Mouse (Mus musculus) lung, postnatal 0 days (tissue): ENCODE measurements around the gene Plekha5. TPM values are rescaled to one million over a fixed set of nuclear protein-coding genes. Genes with fewer than 3 reads are reported as not detected.
"Not testable (repeated sequence)": the region's sequence is repeated elsewhere in the genome, so short reads cannot be mapped to it uniquely, and the experiment has no call there.

ENCODE experiments used
- ATAC-seq: fragments of 200-750 bp; cut with Nextera tagmentation; 2 replicates; pipeline ENCODE4 v1.8.0; 2017; ENCODE audit warnings: moderate library complexity
- DNase-seq: peaks from one replicate; pipeline ENCODE4 v3.0.0-alpha.2; 2016; ENCODE audit warnings: low spot score
- H3K27ac ChIP-seq: fragments of 300-500 bp; sonication (generic); 2 replicates; pipeline ENCODE4 v1.5.1; 2014; ENCODE audit warnings: antibody characterized with exemption, mild to moderate bottlenecking, low read length, mixed read lengths
- H3K27me3 ChIP-seq: fragments of 300-500 bp; sonication (generic); replicated peaks from 2 replicates; pipeline ENCODE4 v1.6.1; 2014; ENCODE audit warnings: low read length, mixed read lengths; ENCODE audit not compliant: insufficient read depth
- H3K36me3 ChIP-seq: fragments of 300-500 bp; sonication (generic); 2 replicates; pipeline ENCODE4 v1.6.1; 2014; ENCODE audit warnings: low read length, mixed read lengths; ENCODE audit not compliant: insufficient read depth
- H3K4me1 ChIP-seq: fragments of 300-500 bp; sonication (generic); 2 replicates; pipeline ENCODE4 v1.6.1; 2014; ENCODE audit warnings: antibody characterized with exemption, low read depth, low read length, mixed read lengths; ENCODE audit not compliant: insufficient read depth
- H3K4me2 ChIP-seq: fragments of 300-500 bp; sonication (generic); replicated peaks from 2 replicates; pipeline ENCODE4 v1.6.1; 2014; ENCODE audit warnings: low read depth, mild to moderate bottlenecking, low read length, moderate library complexity, mixed read lengths
- H3K4me3 ChIP-seq: fragments of 300-500 bp; sonication (generic); 2 replicates; pipeline ENCODE4 v1.5.1; 2014; ENCODE audit warnings: low read depth, low read length
- H3K9ac ChIP-seq: fragments of 300-500 bp; sonication (generic); replicated peaks from 2 replicates; pipeline ENCODE4 v1.6.1; 2014; ENCODE audit warnings: low read depth, mild to moderate bottlenecking
- H3K9me3 ChIP-seq: fragments of 300-500 bp; sonication (generic); 2 replicates; pipeline ENCODE4 v1.6.1; 2016; ENCODE audit warnings: low read length, mixed read lengths
- CTCF ChIP-seq: IDR thresholded peaks from 2 replicates; pipeline ENCODE4 v1.5.1; 2016; ENCODE audit warnings: antibody characterized with exemption, mild to moderate bottlenecking
- EP300 ChIP-seq: IDR thresholded peaks from 2 replicates; pipeline ENCODE4 v1.6.1; 2016; ENCODE audit warnings: antibody characterized with exemption, mild to moderate bottlenecking, control low read depth
- WGBS: fragments of 180-500 bp; shearing (Covaris S2); extraction: QIAGEN DNeasy Blood & Tissue Kit; methylation state at CpG from one replicate; pipeline ENCODE4 v1.1.7; 2014; 5-methylcytosine and 5-hydroxymethylcytosine counted together
- polyA plus RNA-seq: library from polyadenylated mRNA; unstranded; fragments of >200 nt; fragmentation: Nextera tagmentation; extraction: Ambion mirVana; gene quantifications from 2 replicates; pipeline ENCODE4 v1.2.1, GENCODE M21; 2015

Gene Plekha5
- polyA plus RNA-seq, 1 experiment from 2014 or later = 22.1 TPM

DNA sequence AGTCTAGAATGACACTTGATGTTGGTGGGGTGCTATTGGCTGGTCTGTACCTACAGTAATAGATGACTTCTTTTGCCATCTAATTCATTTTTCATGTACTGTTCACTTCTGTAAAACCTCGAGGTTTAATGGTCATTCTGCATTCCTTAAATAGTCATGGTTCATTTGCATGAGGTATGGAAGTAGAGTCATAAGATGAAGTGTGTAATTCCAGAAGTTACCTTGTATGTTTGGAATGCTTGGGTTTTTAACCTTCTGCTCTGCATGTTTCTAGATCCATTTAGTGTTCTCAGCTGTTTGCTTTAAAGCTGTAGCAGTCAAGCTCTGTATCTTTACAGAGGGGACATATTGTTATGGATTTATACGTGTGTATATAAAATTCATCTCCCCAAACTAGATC is 144.0 kb downstream of the Plekha5 start:
- Histone ChIP-seq H3K9me3 (no peaks in the 10 kb centered on the region), H3K4me1 (no peaks in the 10 kb centered on the region), H3K27me3 (no peaks in the 10 kb centered on the region), H3K27ac (no peak overlapping the region), H3K36me3 (0 out of 2 replicates have a peak, but pooled peaks cover 4% of the 10 kb centered on the region), H3K9ac (no peak overlapping the region), H3K4me3 (no peak overlapping the region), H3K4me2 (no peak overlapping the region)
- TF ChIP-seq CTCF (no peak), EP300 (peak; percentile 67)
- ATAC-seq (peak; percentile 41; the same call in 1 of the 2 replicates), DNase-seq (peak; percentile 40)
- 56% methylated on average over 2 of the region's 2 CpGs for WGBS

DNA sequence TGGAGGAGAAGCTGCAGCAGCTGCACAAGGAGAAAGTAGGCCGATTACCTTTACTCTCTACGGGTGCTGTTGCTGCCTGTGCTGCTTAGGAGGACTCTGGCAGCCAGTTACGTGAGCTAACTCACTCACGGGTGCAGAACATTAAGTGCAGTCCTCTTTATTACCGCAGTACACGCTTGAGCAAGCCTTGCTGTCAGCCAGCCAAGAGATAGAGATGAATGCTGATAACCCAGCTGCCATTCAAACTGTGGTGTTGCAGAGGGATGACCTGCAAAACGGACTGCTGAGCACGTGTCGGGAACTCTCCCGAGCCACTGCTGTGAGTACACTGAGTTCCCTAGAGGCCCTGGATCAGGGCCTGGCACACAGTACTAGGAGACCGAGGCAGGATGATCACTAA is 146.3 kb downstream of the Plekha5 start:
- WGBS = 48% methylated on average over 11 of the region's 11 CpGs
- Histone ChIP-seq H3K4me1 (no peaks in the 10 kb centered on the region), H3K27me3 (no peaks in the 10 kb centered on the region), H3K9ac (no peak overlapping the region), H3K4me3 (no peak overlapping the region), H3K4me2 (no peak overlapping the region), H3K9me3 (no peaks in the 10 kb centered on the region), H3K27ac (no peak overlapping the region), H3K36me3 (peaks cover 9% of the 10 kb centered on the region; the same call in 1 of the 2 replicates)
- ATAC-seq (peak; percentile 81), DNase-seq (peak; percentile 55)
- TF ChIP-seq EP300 (0 out of 2 replicates have a peak, but pooled peaks have one; percentile 22), CTCF (no peak)

DNA sequence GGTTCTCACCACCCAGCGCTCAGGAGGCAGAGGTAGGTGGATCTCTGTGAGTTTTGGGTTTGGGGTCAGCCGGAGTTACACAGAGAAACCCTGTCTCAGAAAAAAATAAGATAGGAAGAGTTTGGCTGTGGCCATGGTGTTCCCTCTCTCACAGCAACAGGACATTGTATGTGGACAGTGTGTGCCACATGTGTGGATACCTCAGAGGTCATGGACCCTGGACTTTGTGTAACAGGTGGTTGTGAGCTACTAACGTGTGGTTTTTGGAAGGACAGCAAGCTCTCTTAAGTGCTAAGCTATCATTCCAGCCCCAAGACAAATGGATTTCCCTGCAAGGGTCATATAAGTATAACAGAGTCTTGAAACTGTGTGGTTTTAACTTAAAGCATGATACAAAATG is 151.1 kb downstream of the Plekha5 start:
- no peak for ATAC-seq
- WGBS = 88% methylated on average over 3 of the region's 3 CpGs
- H3K9me3 ChIP-seq = no peaks in the 10 kb centered on the region
- H3K36me3 ChIP-seq = peaks cover 9% of the 10 kb centered on the region; the same call in 1 of the 2 replicates
- no peak for DNase-seq
- no peak overlapping the region for H3K4me3 ChIP-seq
- TF ChIP-seq CTCF (no peak), EP300 (no peak)
- H3K9ac ChIP-seq = no peak overlapping the region
- H3K4me2 ChIP-seq = no peak overlapping the region
- no peaks in the 10 kb centered on the region for H3K27me3 ChIP-seq
- H3K4me1 ChIP-seq = no peaks in the 10 kb centered on the region
- no peak overlapping the region for H3K27ac ChIP-seq

DNA sequence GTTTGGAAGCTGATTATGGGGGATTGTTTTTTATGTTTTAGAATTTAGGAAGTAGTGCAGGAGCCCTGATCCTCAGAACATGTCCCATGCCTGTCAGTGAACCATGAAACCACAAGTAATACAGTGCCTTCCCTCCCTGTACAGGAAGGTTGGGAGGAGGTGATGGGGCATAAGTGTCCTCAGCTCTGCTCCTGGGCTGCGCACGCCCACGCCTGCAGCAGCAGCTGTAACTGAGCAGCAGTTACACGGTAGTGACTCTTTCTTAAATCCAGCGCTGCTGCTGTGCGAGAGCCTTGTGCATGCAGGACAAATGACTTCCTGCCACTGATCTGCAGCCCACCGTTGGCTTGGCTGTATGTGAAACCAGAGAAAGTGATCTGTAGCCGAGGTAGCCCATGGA is 152.3 kb downstream of the Plekha5 start:
- Histone ChIP-seq H3K4me2 (no peak overlapping the region), H3K9me3 (no peaks in the 10 kb centered on the region), H3K27ac (no peak overlapping the region), H3K9ac (no peak overlapping the region), H3K36me3 (peaks cover 9% of the 10 kb centered on the region; the same call in 1 of the 2 replicates), H3K27me3 (no peaks in the 10 kb centered on the region), H3K4me1 (no peaks in the 10 kb centered on the region), H3K4me3 (no peak overlapping the region)
- no peak for DNase-seq
- WGBS = 52% methylated on average over 8 of the region's 8 CpGs
- no peak for TF ChIP-seq CTCF
- no peak for TF ChIP-seq EP300
- ATAC-seq = no peak

DNA sequence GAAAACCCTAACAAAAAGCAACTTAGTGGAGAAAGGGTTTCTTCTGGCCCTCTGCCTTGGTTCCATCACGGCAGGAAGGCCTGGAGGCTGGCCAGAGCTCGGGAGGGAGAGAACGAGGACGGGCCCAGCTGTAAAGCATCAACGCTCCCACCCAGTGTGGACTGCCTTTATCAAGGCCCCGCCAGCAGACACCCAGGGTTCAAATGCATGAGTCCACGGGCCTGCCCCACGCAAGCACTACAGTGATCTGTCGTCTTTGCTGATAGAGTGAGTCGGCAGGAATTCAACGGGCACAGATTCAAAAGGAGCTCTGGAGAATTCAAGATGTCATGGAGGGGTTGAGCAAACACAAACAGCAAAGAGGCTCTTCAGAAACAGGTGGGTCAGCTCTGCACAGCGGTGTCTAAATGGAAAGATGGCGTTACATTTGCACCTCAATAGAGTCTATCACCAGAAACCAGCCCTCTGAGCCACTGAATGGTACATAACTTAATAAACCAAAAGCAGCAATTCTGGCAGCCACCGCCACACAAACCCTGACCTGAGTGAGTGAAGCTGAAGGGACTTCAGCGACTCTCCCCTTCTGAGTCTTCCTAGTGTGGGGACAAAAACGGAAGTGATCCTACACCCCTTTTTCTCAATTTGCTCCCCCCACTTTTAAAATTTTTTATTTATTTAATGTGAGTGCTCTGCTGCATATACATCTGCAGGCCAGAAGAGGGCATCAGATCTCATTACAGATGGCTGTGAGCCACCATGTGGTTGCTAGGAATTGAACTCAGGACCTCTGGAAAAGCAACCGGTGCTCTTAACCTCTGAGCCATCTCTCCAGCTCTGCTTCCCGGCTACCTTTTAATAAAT is 153.3 kb downstream of the Plekha5 start:
- H3K4me2 ChIP-seq = no peak overlapping the region
- no peaks in the 10 kb centered on the region for H3K9me3 ChIP-seq
- no peak overlapping the region for H3K9ac ChIP-seq
- peaks cover 5% of the 10 kb centered on the region; the same call in 1 of the 2 replicates for H3K36me3 ChIP-seq
- ATAC-seq (peak; percentile 77), DNase-seq (peak; percentile 51)
- H3K27ac ChIP-seq = 0 out of 2 replicates have a peak overlapping the region, but pooled peaks have one; percentile 0
- H3K4me3 ChIP-seq = no peak overlapping the region
- 36% methylated on average over 18 of the region's 18 CpGs for WGBS
- no peaks in the 10 kb centered on the region for H3K4me1 ChIP-seq
- no peaks in the 10 kb centered on the region for H3K27me3 ChIP-seq
- no peak for TF ChIP-seq EP300
- TF ChIP-seq CTCF = peak; percentile 47

DNA sequence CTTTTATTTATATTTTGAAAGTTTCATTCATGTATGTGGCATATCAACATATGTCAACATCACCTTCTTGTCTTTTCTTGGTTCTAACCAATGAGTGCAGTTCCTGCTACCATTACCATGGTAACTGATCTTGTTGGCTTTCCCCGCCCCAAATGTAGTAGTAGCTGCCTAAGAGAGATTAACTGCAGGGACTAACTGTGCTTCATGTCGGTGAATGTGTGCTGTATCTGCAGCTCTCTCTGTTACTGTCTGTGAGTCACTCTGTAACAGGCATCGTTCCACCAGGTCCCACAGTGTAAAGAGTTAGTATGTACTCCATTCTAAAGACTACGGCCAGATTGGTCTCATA is 153.9 kb downstream of the Plekha5 start:
- Histone ChIP-seq H3K4me3 (no peak overlapping the region), H3K9me3 (no peaks in the 10 kb centered on the region), H3K27me3 (no peaks in the 10 kb centered on the region), H3K27ac (no peak overlapping the region), H3K4me2 (no peak overlapping the region), H3K9ac (no peak overlapping the region), H3K36me3 (peaks cover 5% of the 10 kb centered on the region; the same call in 1 of the 2 replicates), H3K4me1 (no peaks in the 10 kb centered on the region)
- ATAC-seq (no peak), DNase-seq (no peak)
- no peak for TF ChIP-seq EP300
- WGBS = 94% methylated on average over 4 of the region's 4 CpGs

DNA sequence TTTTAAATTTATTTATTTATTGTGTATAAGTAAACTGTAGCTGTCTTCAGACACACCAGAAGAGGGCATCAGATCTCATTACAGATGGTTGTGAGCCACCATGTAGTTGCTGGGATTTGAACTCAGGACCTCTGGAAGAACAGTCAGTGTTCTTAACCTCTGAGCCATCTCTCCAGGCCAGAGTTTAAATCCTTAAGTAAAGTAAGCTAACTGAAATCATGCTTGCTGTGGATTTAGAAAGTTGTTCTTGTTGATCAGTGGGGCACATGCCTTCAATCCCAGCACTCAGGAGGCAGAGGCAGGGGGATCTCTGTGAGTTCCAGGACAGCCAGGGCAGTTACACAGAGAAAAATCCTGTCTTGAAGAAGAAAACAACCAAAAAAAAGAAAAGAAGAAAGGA is 155.1 kb downstream of the Plekha5 start:
- not testable (repeated sequence) for H3K27ac ChIP-seq, H3K4me3 ChIP-seq, DNase-seq, H3K4me1 ChIP-seq, ATAC-seq, H3K36me3 ChIP-seq, H3K4me2 ChIP-seq, H3K9ac ChIP-seq, H3K9me3 ChIP-seq, H3K27me3 ChIP-seq
